Mouse (Mus musculus): ENCODE results near the gene Kpna3. TPM values are rescaled to one million over a fixed set of nuclear protein-coding genes. Genes with fewer than 3 reads are reported as not detected.

Gene Kpna3
- total RNA-seq, 2 experiments from 2014 or later, result 71.0 to 78.0 TPM

GRCm38 (mm10) chr14:61407055-61407454 is 32.6 kb downstream of the Kpna3 start:
- intact Hi-C loops (cut with DNase I; ENCODE audit: low total_unique reads), result no loop called here
- no peak for DNase-seq

- no peak for DNase-seq
- intact Hi-C loops (cut with DNase I; ENCODE audit: low total_unique reads), result no loop called here
These were observed 33.9 kb downstream of the Kpna3 start for GRCm38 (mm10) chr14:61405761-61406160.

- intact Hi-C loops (cut with DNase I; ENCODE audit: low total_unique reads), result no loop called here
- no peak for DNase-seq
These were observed 34.7 kb downstream of the Kpna3 start for GRCm38 (mm10) chr14:61404941-61405340.

GRCm38 (mm10) chr14:61394745-61395144 is 44.9 kb downstream of the Kpna3 start:
- intact Hi-C loops (cut with DNase I; ENCODE audit: low total_unique reads), result no loop called here
- no peak for DNase-seq

- peak; percentile 10 for DNase-seq
- intact Hi-C loops (cut with DNase I; ENCODE audit: low total_unique reads), result no loop called here
These were observed 49.1 kb downstream of the Kpna3 start for GRCm38 (mm10) chr14:61390586-61390985.

- intact Hi-C loops (cut with DNase I; ENCODE audit: low total_unique reads), result no loop called here
These were observed 72.4 kb downstream of the Kpna3 start for GRCm38 (mm10) chr14:61367290-61367689.

GRCm38 (mm10) chr14:61364656-61365055 is 75.0 kb downstream of the Kpna3 start:
- no peak for DNase-seq
- intact Hi-C loops (cut with DNase I; ENCODE audit: low total_unique reads), result no loop called here

More at GRCm38 (mm10) chr14:61367290-61367689, 72.4 kb downstream of the Kpna3 start:
- no peak for DNase-seq

- intact Hi-C loops (cut with DNase I; ENCODE audit: low total_unique reads), result no loop called here
- DNase-seq, result no peak
These were observed 75.9 kb downstream of the Kpna3 start for GRCm38 (mm10) chr14:61363734-61364133.

- intact Hi-C loops (cut with DNase I; ENCODE audit: low total_unique reads), result no loop called here
- no peak for DNase-seq
These were observed 77.4 kb downstream of the Kpna3 start for GRCm38 (mm10) chr14:61362268-61362667.

GRCm38 (mm10) chr14:61360981-61361511 is 78.6 kb downstream of the Kpna3 start:
- intact Hi-C loops (cut with DNase I; ENCODE audit: low total_unique reads), result no loop called here
- no peak for DNase-seq

GRCm38 (mm10) chr14:61360131-61360980 is 79.3 kb downstream of the Kpna3 start, which contains the start of gene Ebpl:
Gene Ebpl (minus strand): TSS chr14:61360439.
- intact Hi-C loops (cut with DNase I; ENCODE audit: low total_unique reads), result no loop called here
- peak; percentile 96 for DNase-seq

GRCm38 (mm10) chr14:61354251-61355235 is 85.1 kb downstream of the Kpna3 start:
- no peak for DNase-seq
- intact Hi-C loops (cut with DNase I; ENCODE audit: low total_unique reads), result no loop called here

GRCm38 (mm10) chr14:61350808-61351207 is 88.9 kb downstream of the Kpna3 start:
- no peak for DNase-seq
- intact Hi-C loops (cut with DNase I; ENCODE audit: low total_unique reads), result no loop called here

GRCm38 (mm10) chr14:61349876-61350275 is 89.8 kb downstream of the Kpna3 start:
- intact Hi-C loops (cut with DNase I; ENCODE audit: low total_unique reads), result no loop called here
- DNase-seq, result no peak

GRCm38 (mm10) chr14:61346827-61347698 is 92.6 kb downstream of the Kpna3 start:
- DNase-seq, result no peak
- intact Hi-C loops (cut with DNase I; ENCODE audit: low total_unique reads), result no loop called here

- no peak for DNase-seq
- intact Hi-C loops (cut with DNase I; ENCODE audit: low total_unique reads), result no loop called here
These were observed 95.1 kb downstream of the Kpna3 start for GRCm38 (mm10) chr14:61344590-61344989.

- intact Hi-C loops (cut with DNase I; ENCODE audit: low total_unique reads), result no loop called here
- no peak for DNase-seq
These were observed 100.3 kb downstream of the Kpna3 start for GRCm38 (mm10) chr14:61339381-61339780.

GRCm38 (mm10) chr14:61330996-61331561 is 108.6 kb downstream of the Kpna3 start:
- DNase-seq, result peak; percentile 84
- intact Hi-C loops (cut with DNase I; ENCODE audit: low total_unique reads), result loop anchor here (5.0 kb wide), 1 partner anchor 166 kb away; no protein-coding TSS in a partner anchor

Measured in gastrocnemius, postnatal 14 days (tissue).